Comparison of ENCODE assay signal across 22 mouse cellular contexts in genomic region chr16:13921781-13922180, GRCm38 (mm10). TPM values are rescaled to one million over a fixed set of nuclear protein-coding genes. Genes with fewer than 3 reads are reported as not detected.
DNase-seq lines count a peak whose midpoint lies in the region; TF ChIP-seq lines count a peak whose summit lies in the region.
"Had no signal": no experiment of that assay in that cellular context is flagged by ENCODE, and none has a peak within 500 bp of the region (broad histone marks: within the 10 kb centered on the region; RNA-seq: fewer than 3 reads in every experiment).

No protein-coding gene starts in this region.

- peaks cover 0 to 10% of the 10 kb centered on the region in 2 experiments for H3K36me3 ChIP-seq in CH12.LX (replicated peaks in 1 of 2; ENCODE audit: control insufficient read depth in 1 of 2, insufficient read depth in 1 of 2, low read length in 1 of 2)
- H3K36me3 ChIP-seq in splenic B cell, adult 2 months (ENCODE audit: control insufficient read depth, insufficient read depth, low read length, poor library complexity, severe bottlenecking) = no peaks in the 10 kb centered on the region
- H3K36me3 ChIP-seq: forebrain, embryonic 10.5 days; forebrain, embryonic 12.5 days had no signal

- H3K9me3 ChIP-seq in CH12.LX (replicated peaks; ENCODE audit: low read length) = peaks cover 12% of the 10 kb centered on the region
- H3K9me3 ChIP-seq: embryonic facial prominence, embryonic 15.5 days; forebrain, embryonic 12.5 days; G1E had no signal

- no peaks in the 10 kb centered on the region for H3K79me2 ChIP-seq in CH12.LX (replicated peaks; ENCODE audit: control insufficient read depth, extremely low read depth, insufficient read depth, poor library complexity, severe bottlenecking)

- no peak overlapping the region for H3K4me3 ChIP-seq in CH12.LX (replicated peaks in 1 of 3; ENCODE audit: low read depth in 2 of 3, low read length in 2 of 3, poor library complexity in 1 of 3)
- H3K4me3 ChIP-seq: embryonic facial prominence, embryonic 13.5 days; embryonic facial prominence, embryonic 15.5 days; erythroblast, embryonic 14.5 days; forebrain, embryonic 10.5 days; forebrain, embryonic 12.5 days had no signal

- H3K9ac ChIP-seq in CH12.LX (ENCODE audit: insufficient read depth, low read depth) = no peak overlapping the region
- H3K9ac ChIP-seq: embryonic facial prominence, embryonic 13.5 days; embryonic facial prominence, embryonic 15.5 days; forebrain, embryonic 12.5 days had no signal

- dilution Hi-C loops in CH12.LX (cut with MboI; ENCODE audit: extremely low pct_ligation_motif_present, extremely low pct_unique_long_range_greater_than_20kb, low sequenced_read_pairs) = no loop called here

- no peaks in the 10 kb centered on the region for H3K27me3 ChIP-seq in CH12.LX (replicated peaks)
- H3K27me3 ChIP-seq in splenic B cell, adult 2 months (ENCODE audit: control insufficient read depth, insufficient read depth, low read length, poor library complexity, severe bottlenecking) = no peaks in the 10 kb centered on the region
- H3K27me3 ChIP-seq: embryonic facial prominence, embryonic 13.5 days; embryonic facial prominence, embryonic 15.5 days; forebrain, embryonic 12.5 days; Patski had no signal

- in situ Hi-C loops in CH12.LX (cut with MboI; ENCODE audit: low pct_ligation_motif_present, low pct_unique_long_range_greater_than_20kb, low sequenced_read_pairs) = no loop called here

- TF ChIP-seq EP300 in CH12.LX (IDR thresholded peaks at IDR 0.05; ENCODE audit: low read length) = no peak

- peaks cover 0 to 4% of the 10 kb centered on the region in 2 experiments; a peak in 1 of 4 replicates for H3K4me1 ChIP-seq in CH12.LX (ENCODE audit: control insufficient read depth in 1 of 2, insufficient read depth in 2 of 2)
- H3K4me1 ChIP-seq: embryonic facial prominence, embryonic 13.5 days; embryonic facial prominence, embryonic 15.5 days; forebrain, embryonic 10.5 days; forebrain, embryonic 12.5 days had no signal

- no peak for TF ChIP-seq POLR2A in CH12.LX (IDR thresholded peaks at IDR 0.05; ENCODE audit: low read depth, low read length)

- DNase-seq in heart, adult 11 months = peak; percentile 85
- DNase-seq in heart, postnatal 4 days = no peak
- DNase-seq in CH12.LX (ENCODE audit: extremely low read depth) (peak; percentile 33), R1 (ENCODE audit: low read depth, low spot score) (peak; percentile 61)
- peak; percentile 16 for DNase-seq in splenic B cell, adult 2 months (ENCODE audit: low read depth, low spot score)
- no peak for DNase-seq in urinary bladder, postnatal 25 days (ENCODE audit: low spot score)
- no peak for DNase-seq in adrenal gland, adult 18-20 months (ENCODE audit: low spot score in 2 of 2)
- DNase-seq: B cell, adult 2 months; cerebellum, adult 11 months; cerebellum, adult 18-20 months; cerebellum, adult 8-10 months; cerebellum, adult 9-11 months; cerebellum, postnatal 14 days; cerebellum, postnatal 36 days; embryo, embryonic 11 days had no signal

- H3K4me2 ChIP-seq in CH12.LX (ENCODE audit: insufficient read depth, low read depth, poor library complexity, severe bottlenecking) = no peak overlapping the region
- H3K4me2 ChIP-seq: embryonic facial prominence, embryonic 13.5 days; embryonic facial prominence, embryonic 15.5 days; forebrain, embryonic 12.5 days had no signal

- TF ChIP-seq CTCF in CH12.LX (conservative IDR thresholded peaks at IDR 0.05 in 1 of 2, IDR thresholded peaks at IDR 0.05 in 1 of 2; ENCODE audit: low read depth in 2 of 2, low read length in 2 of 2) = no peak

- no peak for TF ChIP-seq RAD21 in CH12.LX (IDR thresholded peaks at IDR 0.05; ENCODE audit: low read depth, low read length)

- no peak overlapping the region for H3K27ac ChIP-seq in CH12.LX (ENCODE audit: insufficient read depth, low read depth)
- H3K27ac ChIP-seq: embryonic facial prominence, embryonic 13.5 days; embryonic facial prominence, embryonic 15.5 days; forebrain, embryonic 10.5 days; forebrain, embryonic 12.5 days had no signal

TF ChIP-seq in CH12.LX, 34 proteins besides CTCF, POLR2A, EP300 and RAD21:
- TF ChIP-seq RCOR1 (conservative IDR thresholded peaks at IDR 0.05; ENCODE audit: low read depth, low read length) (no peak), CHD2 (IDR thresholded peaks at IDR 0.05; ENCODE audit: low read length) (0 out of 2 replicates have a peak, but pooled peaks have one; percentile 21)
TF ChIP-seq in CH12.LX: peak in this region for 1.

RNA-seq across cellular contexts. Expression of gene Mpv17l, which starts 18.8 kb away (rescaled TPM):
- total RNA-seq in heart, postnatal 4 days (2021) = 1 to 10 TPM; 1.3 to 2.1 TPM
- total RNA-seq in CH12.LX (2012; rRNA removed) = 0.51 and 0.88 TPM in 2 replicates
- 1.3 and 1.4 TPM in 2 replicates for total RNA-seq in CH12.LX (2014; rRNA removed)
- 0.69 and 1.00 TPM in 2 replicates for polyA plus RNA-seq in CH12.LX (2012; ENCODE audit: insufficient read length, low read depth)
- 1 to 10 TPM; 7.0 to 7.1 TPM for total RNA-seq in adrenal gland, adult 18-20 months (2021)
- polyA plus RNA-seq: erythroblast, embryonic 14.5 days had no signal

RNA-seq across cellular contexts. Expression of gene Pdxdc1, which starts 18.9 kb away (rescaled TPM):
- total RNA-seq in heart, postnatal 4 days (2021) = 10 to 100 TPM; 87.8 to 88.9 TPM
- total RNA-seq in CH12.LX (2012; rRNA removed) (80.9 and 86.9 TPM in 2 replicates), CH12.LX (2014; rRNA removed) (71.4 and 78.5 TPM in 2 replicates)
- 109 and 125 TPM in 2 replicates for polyA plus RNA-seq in CH12.LX (2012; ENCODE audit: insufficient read length, low read depth)
- total RNA-seq in adrenal gland, adult 18-20 months (2021) = 10 to 100 TPM; 85.3 to 93.7 TPM

Comparison
In these comparisons a context has a peak if more than half of its experiments do, and no peak if none do; other contexts are left out.
1. DNase-seq: peak in heart, adult 11 months (single experiment), CH12.LX (single experiment), R1 (single experiment) and splenic B cell, adult 2 months (single experiment); none in heart, postnatal 4 days (single experiment), urinary bladder, postnatal 25 days (single experiment) and adrenal gland, adult 18-20 months (0 of 2).